10 mouse cellular contexts compared by ENCODE assay signal in the genomic region with DNA sequence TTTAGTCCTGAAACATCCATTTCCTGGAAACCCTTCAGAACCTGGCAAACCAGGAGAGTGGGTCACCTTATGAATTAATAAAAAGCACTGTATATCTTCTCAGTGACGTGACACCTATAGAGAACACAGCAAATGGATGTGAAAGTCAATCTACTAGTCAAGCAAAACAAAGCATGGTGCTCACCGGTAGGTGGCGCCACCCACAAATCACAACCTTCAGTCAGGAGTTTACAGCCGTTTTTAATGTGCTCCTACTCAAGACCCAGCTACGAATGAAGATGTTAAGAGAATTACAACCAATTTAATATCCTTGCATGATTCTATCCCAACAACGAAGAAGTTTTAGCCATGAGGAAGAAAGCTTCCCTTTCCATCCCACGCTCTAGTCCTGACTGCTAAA.
DNase-seq lines count a peak whose midpoint lies in the region; ATAC-seq and TF ChIP-seq lines count a peak whose summit lies in the region.
"Had no signal": no experiment of that assay in that cellular context is flagged by ENCODE, and none has a peak within 500 bp of the region (broad histone marks: within the 10 kb centered on the region; RNA-seq: fewer than 3 reads in every experiment).

No protein-coding gene starts in this region.

- H3K36me3 ChIP-seq in hindbrain, postnatal 0 days (ENCODE audit: insufficient read depth, low read length), result no peaks in the 10 kb centered on the region
- no peaks in the 10 kb centered on the region for H3K36me3 ChIP-seq in hindbrain, embryonic 14.5 days (replicated peaks; ENCODE audit: control insufficient read depth, insufficient read depth)
- H3K36me3 ChIP-seq in thymus, adult 2 months (ENCODE audit: control insufficient read depth, insufficient read depth, low read length), result no peaks in the 10 kb centered on the region
- H3K36me3 ChIP-seq: midbrain, embryonic 10.5 days had no signal

- no peaks in the 10 kb centered on the region for H3K27me3 ChIP-seq in hindbrain, postnatal 0 days (ENCODE audit: insufficient read depth, low read length)
- H3K27me3 ChIP-seq in hindbrain, embryonic 14.5 days (ENCODE audit: control insufficient read depth, insufficient read depth, low read length), result no peaks in the 10 kb centered on the region
- H3K27me3 ChIP-seq in thymus, adult 2 months (ENCODE audit: control insufficient read depth, insufficient read depth, low read length), result no peaks in the 10 kb centered on the region

- H3K9me3 ChIP-seq in hindbrain, postnatal 0 days (ENCODE audit: low read length), result no peaks in the 10 kb centered on the region
- H3K9me3 ChIP-seq in hindbrain, embryonic 14.5 days (ENCODE audit: control insufficient read depth, low read length), result no peaks in the 10 kb centered on the region
- H3K9me3 ChIP-seq: midbrain, embryonic 10.5 days had no signal

- no peak overlapping the region for H3K27ac ChIP-seq in hindbrain, postnatal 0 days
- H3K27ac ChIP-seq in hindbrain, embryonic 14.5 days, result no peak overlapping the region
- H3K27ac ChIP-seq in thymus, adult 2 months (ENCODE audit: control insufficient read depth, insufficient read depth, low read length), result no peak overlapping the region
- H3K27ac ChIP-seq: midbrain, embryonic 10.5 days had no signal

- TF ChIP-seq CTCF in hindbrain, postnatal 0 days (IDR thresholded peaks at IDR 0.05; ENCODE audit: low read depth), result peak; percentile 31
- TF ChIP-seq CTCF in thymus, adult 2 months (IDR thresholded peaks at IDR 0.05; ENCODE audit: borderline replicate concordance, control insufficient read depth, extremely low read depth, insufficient read depth, low read length, poor library complexity), result no peak

- TF ChIP-seq POLR2A in thymus, adult 2 months (IDR thresholded peaks at IDR 0.05; ENCODE audit: control insufficient read depth, extremely low read depth, insufficient read depth, low read length, poor library complexity), result no peak

- 81% methylated on average over 7 of the region's 7 CpGs for WGBS in hindbrain, postnatal 0 days
- 75% methylated on average over 7 of the region's 7 CpGs for WGBS in hindbrain, embryonic 14.5 days
- WGBS in thymus, adult 2 months, result 65% methylated on average over 7 of the region's 7 CpGs

- H3K9ac ChIP-seq in hindbrain, postnatal 0 days (replicated peaks; ENCODE audit: low read length), result no peak overlapping the region
- no peak overlapping the region for H3K9ac ChIP-seq in hindbrain, embryonic 14.5 days

- DNase-seq in hindbrain, postnatal 0 days (ENCODE audit: low spot score), result no peak
- no peak for DNase-seq in hindbrain, embryonic 14.5 days (ENCODE audit: low spot score)
- peak; percentile 31 for DNase-seq in thymus, adult 2 months
- no peak for DNase-seq in thymus, adult 18-20 months
- no peak for DNase-seq in embryo, embryonic 9.5 days (ENCODE audit: extremely low spot score)
- no peak for DNase-seq in retina, postnatal 1 day
- DNase-seq: layer of hippocampus, adult 9-11 months had no signal

- no peak overlapping the region for H3K4me2 ChIP-seq in hindbrain, postnatal 0 days (ENCODE audit: low read depth, low read length)
- H3K4me2 ChIP-seq in hindbrain, embryonic 14.5 days (replicated peaks), result no peak overlapping the region

- ATAC-seq in hindbrain, postnatal 0 days, result no peak
- no peak for ATAC-seq in hindbrain, embryonic 14.5 days (ENCODE audit: low FRiP score)
- peak; percentile 72 for ATAC-seq in common myeloid progenitor, adult 5-6 weeks (replicated peaks; ENCODE audit: low read depth, poor library complexity, severe bottlenecking)
- no peak for ATAC-seq in erythroblast, adult 5-6 weeks (replicated peaks; ENCODE audit: low FRiP score, poor library complexity, severe bottlenecking)

- no peak overlapping the region for H3K4me3 ChIP-seq in hindbrain, postnatal 0 days (ENCODE audit: low read length)
- no peak overlapping the region for H3K4me3 ChIP-seq in hindbrain, embryonic 14.5 days (replicated peaks; ENCODE audit: low read length)
- no peak overlapping the region for H3K4me3 ChIP-seq in thymus, adult 2 months (ENCODE audit: control insufficient read depth, insufficient read depth, low read length)
- H3K4me3 ChIP-seq: midbrain, embryonic 10.5 days had no signal

- H3K4me1 ChIP-seq in hindbrain, postnatal 0 days (ENCODE audit: insufficient read depth, low read length), result no peaks in the 10 kb centered on the region
- H3K4me1 ChIP-seq in hindbrain, embryonic 14.5 days (replicated peaks; ENCODE audit: control insufficient read depth, insufficient read depth, low read length), result no peaks in the 10 kb centered on the region
- 0 out of 2 replicates have a peak, but pooled peaks cover 3% of the 10 kb centered on the region for H3K4me1 ChIP-seq in thymus, adult 2 months (replicated peaks; ENCODE audit: control insufficient read depth, insufficient read depth, low read length)
